Mouse (Mus musculus) liver, embryonic 11.5 days (tissue): Measurements from ENCODE around the gene March6. TPM values are rescaled to one million over a fixed set of nuclear protein-coding genes. Genes with fewer than 3 reads are reported as not detected.

Source experiments
- ATAC-seq: fragments of 200-750 bp; cut with Nextera tagmentation; replicated peaks from 2 replicates; pipeline ENCODE4 v1.8.0; 2017; ENCODE audit warnings: moderate number of reproducible peaks, mild to moderate bottlenecking, moderate TSS enrichment, moderate library complexity; ENCODE audit not compliant: low FRiP score
- DNase-seq: peaks from one replicate; pipeline ENCODE4 v3.0.0-alpha.2; 2017; ENCODE audit warnings: low spot score
- H3K27ac ChIP-seq: fragments of 300-500 bp; sonication (generic); 2 replicates; pipeline ENCODE4 v1.5.1; 2014; ENCODE audit warnings: mild to moderate bottlenecking, low read depth, low read length, control low read depth
- H3K27me3 ChIP-seq: fragments of 300-500 bp; sonication (generic); replicated peaks from 2 replicates; pipeline ENCODE4 v1.6.1; 2014; ENCODE audit warnings: low read length, mixed read lengths; ENCODE audit not compliant: control insufficient read depth, insufficient read depth
- H3K36me3 ChIP-seq: fragments of 300-500 bp; sonication (generic); 2 replicates; pipeline ENCODE4 v1.6.1; 2014; ENCODE audit warnings: mild to moderate bottlenecking, low read length, moderate library complexity, mixed read lengths; ENCODE audit not compliant: control insufficient read depth, insufficient read depth
- H3K4me1 ChIP-seq: fragments of 300-500 bp; sonication (generic); replicated peaks from 2 replicates; pipeline ENCODE4 v1.6.1; 2014; ENCODE audit warnings: low read length, mixed read lengths; ENCODE audit not compliant: control insufficient read depth, insufficient read depth
- H3K4me2 ChIP-seq: fragments of 300-500 bp; sonication (generic); 2 replicates; pipeline ENCODE4 v1.6.1; 2014; ENCODE audit warnings: mild to moderate bottlenecking, control low read depth, moderate library complexity
- H3K4me3 ChIP-seq: fragments of 300-500 bp; sonication (generic); 2 replicates; pipeline ENCODE4 v1.5.1; 2014; ENCODE audit warnings: low read depth, low read length, control low read depth
- H3K9ac ChIP-seq: fragments of 300-500 bp; sonication (generic); 2 replicates; pipeline ENCODE4 v1.6.1; 2014; ENCODE audit warnings: low read depth, low read length, control low read depth
- H3K9me3 ChIP-seq: fragments of 300-500 bp; sonication (generic); 2 replicates; pipeline ENCODE4 v1.6.1; 2016; ENCODE audit warnings: low read length, inconsistent platforms, mixed read lengths; ENCODE audit not compliant: control insufficient read depth
- WGBS: fragments of 180-500 bp; shearing (Covaris S2); extraction: QIAGEN DNeasy Blood & Tissue Kit; methylation state at CpG from one replicate; pipeline ENCODE4 v1.1.7; 2014; 5-methylcytosine and 5-hydroxymethylcytosine counted together
- polyA plus RNA-seq: library from polyadenylated mRNA; unstranded; fragments of >200 nt; fragmentation: Nextera tagmentation; extraction: Ambion mirVana; gene quantifications from 2 replicates; pipeline ENCODE4 v1.2.1, GENCODE M21; 2014

Gene March6
- polyA plus RNA-seq, 1 experiment from 2014 or later: 36.1 TPM

- no peak overlapping the region for H3K4me2 ChIP-seq
- H3K9me3 ChIP-seq: no peaks in the 10 kb centered on the region
- H3K27ac ChIP-seq: no peak overlapping the region
- no peaks in the 10 kb centered on the region for H3K27me3 ChIP-seq
- H3K36me3 ChIP-seq: peaks cover 11% of the 10 kb centered on the region; the same call in 1 of the 2 replicates
- ATAC-seq (no peak), DNase-seq (no peak)
- H3K4me3 ChIP-seq: no peak overlapping the region
- 90% methylated on average over 2 of the region's 2 CpGs for WGBS
- no peak overlapping the region for H3K9ac ChIP-seq
- H3K4me1 ChIP-seq: no peaks in the 10 kb centered on the region
Measured at GRCm38 (mm10) chr15:31487407-31487806, 43.4 kb downstream of the March6 start.

DNA sequence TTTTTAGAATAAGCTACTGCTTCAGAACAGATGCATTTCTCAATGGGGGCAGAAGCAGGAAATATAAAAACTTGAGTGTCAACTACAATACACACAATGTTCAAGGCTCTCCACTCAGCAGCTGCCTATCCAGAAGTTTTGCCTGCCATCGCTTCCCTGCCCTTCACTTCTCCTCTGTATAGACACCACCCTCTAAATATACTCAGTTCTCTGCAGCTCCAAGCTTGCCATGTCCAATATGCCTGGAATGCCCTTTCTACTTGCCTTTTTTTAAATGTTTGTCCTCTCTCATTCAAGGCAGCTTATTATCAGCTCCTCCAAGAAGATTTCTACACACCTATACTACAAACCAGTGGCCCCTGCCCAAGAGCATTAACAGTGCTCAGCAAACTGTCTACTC is 54.2 kb downstream of the March6 start:
- Histone ChIP-seq H3K4me3 (no peak overlapping the region), H3K4me2 (no peak overlapping the region), H3K9ac (no peak overlapping the region), H3K36me3 (peaks cover 14% of the 10 kb centered on the region), H3K9me3 (no peaks in the 10 kb centered on the region), H3K4me1 (no peaks in the 10 kb centered on the region), H3K27ac (no peak overlapping the region), H3K27me3 (no peaks in the 10 kb centered on the region)
- ATAC-seq: no peak
- DNase-seq: no peak
- 93% methylated on average over 1 of the region's 1 CpGs for WGBS

GRCm38 (mm10) chr15:31472645-31473574 is 57.9 kb downstream of the March6 start:
- no peak overlapping the region for H3K4me3 ChIP-seq
- 80% methylated on average over 4 of the region's 4 CpGs for WGBS
- H3K27ac ChIP-seq: no peak overlapping the region
- ATAC-seq: no peak
- peaks cover 9% of the 10 kb centered on the region; the same call in 1 of the 2 replicates for H3K36me3 ChIP-seq
- no peak overlapping the region for H3K4me2 ChIP-seq
- H3K9me3 ChIP-seq: no peaks in the 10 kb centered on the region
- H3K4me1 ChIP-seq: no peaks in the 10 kb centered on the region
- no peak overlapping the region for H3K9ac ChIP-seq
- H3K27me3 ChIP-seq: no peaks in the 10 kb centered on the region
- DNase-seq: no peak

GRCm38 (mm10) chr15:31471529-31471928 is 59.3 kb downstream of the March6 start:
- Histone ChIP-seq H3K4me1 (no peaks in the 10 kb centered on the region), H3K36me3 (peaks cover 17% of the 10 kb centered on the region; the same call in 1 of the 2 replicates), H3K27me3 (no peaks in the 10 kb centered on the region), H3K4me2 (no peak overlapping the region), H3K27ac (no peak overlapping the region), H3K9me3 (no peaks in the 10 kb centered on the region), H3K9ac (no peak overlapping the region), H3K4me3 (no peak overlapping the region)
- 91% methylated on average over 4 of the region's 4 CpGs for WGBS
- DNase-seq: no peak
- ATAC-seq: no peak

DNA sequence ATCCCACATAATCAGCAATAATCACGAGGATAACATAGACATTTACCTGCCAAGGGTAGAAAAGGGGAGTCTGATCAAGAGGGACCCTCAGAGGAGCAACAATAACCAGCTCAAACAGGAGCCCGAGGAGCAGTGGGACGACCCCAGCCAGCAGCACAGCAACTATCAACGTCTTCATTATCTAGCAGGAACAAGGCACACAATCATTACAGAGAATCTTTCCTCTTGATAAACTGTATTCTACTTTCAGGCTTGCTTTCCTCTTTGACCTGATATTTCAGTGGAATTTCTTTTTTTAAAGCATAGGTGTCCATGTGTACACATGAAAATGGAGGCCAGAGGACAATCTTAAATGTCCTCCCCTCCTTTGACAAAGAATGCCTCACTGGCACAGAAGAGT is 61.4 kb downstream of the March6 start:
- Histone ChIP-seq H3K27ac (no peak overlapping the region), H3K4me3 (no peak overlapping the region), H3K27me3 (no peaks in the 10 kb centered on the region), H3K9ac (no peak overlapping the region), H3K4me2 (no peak overlapping the region), H3K9me3 (no peaks in the 10 kb centered on the region), H3K36me3 (peaks cover 22% of the 10 kb centered on the region; the same call in 1 of the 2 replicates), H3K4me1 (no peaks in the 10 kb centered on the region)
- 65% methylated on average over 4 of the region's 4 CpGs for WGBS
- ATAC-seq (no peak), DNase-seq (no peak)

DNA sequence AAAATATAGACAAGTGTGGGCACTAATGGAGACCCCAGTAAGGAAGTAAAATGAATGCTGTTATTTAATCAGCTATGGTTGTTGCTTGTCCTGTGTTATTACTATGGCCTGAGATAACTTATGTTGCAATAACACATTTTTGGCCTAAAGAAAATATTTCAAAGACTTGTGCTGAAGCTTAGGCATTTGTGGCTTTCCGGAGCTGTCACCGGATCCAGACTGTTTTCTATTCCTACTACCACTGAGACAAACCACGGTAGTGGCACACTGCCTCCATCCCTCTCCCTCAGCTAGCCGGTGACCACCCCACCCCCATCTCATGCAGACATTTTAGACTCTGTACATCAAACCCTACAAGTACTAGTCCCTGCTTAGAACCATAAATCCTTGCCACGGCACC is 62.0 kb downstream of the March6 start:
- no peak for ATAC-seq
- no peaks in the 10 kb centered on the region for H3K9me3 ChIP-seq
- H3K36me3 ChIP-seq: peaks cover 22% of the 10 kb centered on the region; the same call in 1 of the 2 replicates
- no peak overlapping the region for H3K4me3 ChIP-seq
- no peaks in the 10 kb centered on the region for H3K4me1 ChIP-seq
- DNase-seq: no peak
- H3K27me3 ChIP-seq: no peaks in the 10 kb centered on the region
- H3K27ac ChIP-seq: no peak overlapping the region
- H3K4me2 ChIP-seq: no peak overlapping the region
- WGBS: 87% methylated on average over 5 of the region's 5 CpGs
- H3K9ac ChIP-seq: no peak overlapping the region

DNA sequence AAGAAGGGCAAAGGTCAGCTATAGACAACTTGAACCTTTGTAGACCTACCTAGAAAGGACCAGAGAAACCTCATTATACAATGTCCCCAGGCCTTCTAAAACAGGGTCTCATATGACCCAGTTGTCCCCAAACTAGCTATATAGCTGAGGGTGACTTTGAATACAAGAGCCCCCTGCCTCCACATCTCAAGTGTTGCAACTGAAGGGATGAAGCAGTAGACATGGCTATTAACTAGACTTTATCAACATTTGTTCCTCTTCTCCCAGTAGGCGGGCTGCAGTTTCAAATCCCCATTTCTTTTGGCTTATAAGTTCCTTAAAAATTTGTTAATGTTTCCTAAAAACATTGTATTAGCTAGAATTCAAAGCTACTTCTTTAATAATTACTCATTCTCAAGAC is 64.1 kb downstream of the March6 start:
- no peak for DNase-seq
- WGBS: 93% methylated on average over 1 of the region's 1 CpGs
- peaks cover 31% of the 10 kb centered on the region; the same call in 1 of the 2 replicates for H3K36me3 ChIP-seq

GRCm38 (mm10) chr15:31466295-31466694 is 64.6 kb downstream of the March6 start:
- WGBS: 90% methylated on average over 5 of the region's 5 CpGs
- Histone ChIP-seq H3K4me3 (no peak overlapping the region), H3K27me3 (no peaks in the 10 kb centered on the region), H3K9ac (no peak overlapping the region), H3K4me2 (no peak overlapping the region), H3K36me3 (peaks cover 31% of the 10 kb centered on the region; the same call in 1 of the 2 replicates), H3K4me1 (no peaks in the 10 kb centered on the region), H3K27ac (no peak overlapping the region), H3K9me3 (no peaks in the 10 kb centered on the region)
- DNase-seq: no peak
- no peak for ATAC-seq

More for the DNA sequence above, 64.1 kb downstream of the March6 start:
- Histone ChIP-seq H3K4me2 (no peak overlapping the region), H3K4me3 (no peak overlapping the region), H3K27ac (no peak overlapping the region), H3K9me3 (no peaks in the 10 kb centered on the region), H3K9ac (no peak overlapping the region), H3K27me3 (no peaks in the 10 kb centered on the region), H3K4me1 (no peaks in the 10 kb centered on the region)
- no peak for ATAC-seq

DNA sequence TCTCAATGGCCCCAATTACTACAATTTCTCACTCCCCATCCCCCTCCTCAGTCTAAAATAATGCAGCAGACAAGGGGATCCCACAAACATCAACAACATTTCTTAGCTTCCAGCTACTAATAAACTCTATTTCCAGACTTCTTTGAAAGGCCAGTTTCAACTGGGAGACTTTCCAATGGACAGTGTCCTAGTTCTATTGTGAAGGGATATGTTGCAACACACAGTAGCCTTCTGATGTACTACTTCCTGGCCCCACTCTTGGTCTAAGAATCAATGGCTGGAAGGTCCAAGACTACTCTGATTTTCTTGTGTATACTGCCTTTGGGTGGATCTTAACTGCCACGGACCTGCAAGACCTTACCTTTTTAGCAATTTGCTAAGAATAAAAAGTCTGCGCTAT is 65.0 kb downstream of the March6 start:
- Histone ChIP-seq H3K27me3 (no peaks in the 10 kb centered on the region), H3K9ac (no peak overlapping the region), H3K4me3 (no peak overlapping the region), H3K4me2 (no peak overlapping the region), H3K27ac (no peak overlapping the region), H3K4me1 (no peaks in the 10 kb centered on the region), H3K36me3 (peaks cover 32% of the 10 kb centered on the region; the same call in 1 of the 2 replicates), H3K9me3 (no peaks in the 10 kb centered on the region)
- WGBS: 93% methylated on average over 2 of the region's 2 CpGs
- DNase-seq (no peak), ATAC-seq (no peak)
